Mouse (Mus musculus): ENCODE measurements around the gene Ets1. TPM values are rescaled to one million over a fixed set of nuclear protein-coding genes. Genes with fewer than 3 reads are reported as not detected.

Gene Ets1
- polyA plus RNA-seq, 1 experiment from 2014 or later, result 21.1 TPM

DNA sequence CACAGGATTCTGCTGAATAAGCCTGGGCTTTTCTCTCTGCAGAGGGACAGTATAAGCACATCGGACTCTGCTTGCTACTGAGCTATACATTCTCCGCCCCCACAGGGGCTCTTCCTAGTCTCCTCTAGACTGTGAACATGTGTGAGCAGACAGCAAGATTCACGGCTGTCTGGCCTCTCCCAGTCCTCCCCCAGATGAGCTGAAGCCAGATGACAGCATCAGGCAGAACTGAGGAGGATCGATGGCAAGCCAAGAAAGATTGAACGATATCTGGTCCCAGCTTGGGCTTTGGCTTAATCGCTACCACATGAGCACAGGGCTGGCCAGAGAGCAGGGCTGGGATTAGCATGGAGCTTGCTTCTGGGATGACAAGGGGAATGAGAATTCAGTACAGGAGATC lies 155.7 kb downstream of the Ets1 start:
- WGBS, result 82% methylated on average over 6 of the region's 6 CpGs
- Histone ChIP-seq H3K36me3 (replicated peaks) (no peaks in the 10 kb centered on the region), H3K27me3 (no peaks in the 10 kb centered on the region), H3K9ac (no peak overlapping the region), H3K4me1 (peaks cover 7% of the 10 kb centered on the region), H3K9me3 (no peaks in the 10 kb centered on the region), H3K4me2 (no peak overlapping the region), H3K27ac (no peak overlapping the region), H3K4me3 (replicated peaks) (no peak overlapping the region)
- no peak for ATAC-seq (ENCODE audit: low FRiP score)

DNA sequence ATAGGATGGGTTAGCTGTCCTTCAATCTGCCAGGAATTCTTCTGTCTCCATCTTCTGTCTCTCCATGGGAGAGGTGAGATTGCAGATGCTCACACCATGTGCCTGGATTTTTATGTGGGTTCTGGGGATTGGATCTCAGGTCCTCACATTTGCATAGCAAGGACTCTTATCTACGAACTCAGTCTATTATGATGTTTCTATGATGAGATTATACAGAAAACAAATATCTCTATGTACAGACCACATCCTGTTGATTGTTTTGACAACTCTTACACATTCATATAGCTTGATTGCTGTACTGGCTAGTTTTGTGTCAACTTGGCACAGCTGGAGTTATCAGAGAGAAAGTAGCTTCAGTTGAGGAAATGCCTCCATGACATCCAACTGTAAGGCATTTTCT lies 162.2 kb downstream of the Ets1 start:
- WGBS, result 86% methylated on average over 1 of the region's 1 CpGs
- H3K27me3 ChIP-seq, result no peaks in the 10 kb centered on the region
- no peak overlapping the region for H3K9ac ChIP-seq
- ATAC-seq (ENCODE audit: low FRiP score), result no peak
- H3K4me1 ChIP-seq, result no peaks in the 10 kb centered on the region
- no peak overlapping the region for H3K4me2 ChIP-seq
- H3K9me3 ChIP-seq, result no peaks in the 10 kb centered on the region
- H3K27ac ChIP-seq, result no peak overlapping the region
- no peaks in the 10 kb centered on the region for H3K36me3 ChIP-seq (replicated peaks)
- no peak overlapping the region for H3K4me3 ChIP-seq (replicated peaks)

DNA sequence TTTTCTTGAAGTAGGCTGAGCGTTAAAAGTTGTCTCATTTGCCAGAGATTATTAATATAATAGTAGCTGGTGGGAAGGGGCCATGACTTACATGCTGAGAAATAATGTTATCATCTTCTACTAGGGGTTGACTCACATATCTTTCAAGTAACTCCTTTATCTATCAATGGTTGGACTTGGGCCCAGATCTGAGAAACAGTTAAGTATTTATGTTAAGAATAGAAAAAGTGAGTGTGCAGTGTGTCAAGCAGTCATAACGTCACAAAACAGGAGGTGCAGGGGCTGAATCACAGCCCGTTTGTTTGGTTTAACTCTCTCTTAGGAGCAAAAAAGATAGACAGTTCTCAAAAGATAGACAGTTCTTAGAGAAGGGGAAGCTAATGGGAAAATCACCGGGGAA lies 170.1 kb downstream of the Ets1 start:
- ATAC-seq (ENCODE audit: low FRiP score), result no peak
- Histone ChIP-seq H3K4me2 (no peak overlapping the region), H3K36me3 (replicated peaks) (no peaks in the 10 kb centered on the region), H3K4me1 (no peaks in the 10 kb centered on the region), H3K27ac (no peak overlapping the region), H3K4me3 (replicated peaks) (no peak overlapping the region), H3K9me3 (no peaks in the 10 kb centered on the region), H3K27me3 (no peaks in the 10 kb centered on the region), H3K9ac (no peak overlapping the region)
- WGBS, result 85% methylated on average over 4 of the region's 4 CpGs

Other genes starting within 250 kb of the Ets1 start
- 9.4 and 9.8 TPM in 2 replicates for gene Fli1, start 93.4 kb upstream of the Ets1 start, polyA plus RNA-seq (2016; fragmentation: Nextera tagmentation; extraction: Ambion mirVana)